Mouse (Mus musculus) hindbrain, embryonic 12.5 days (tissue): ENCODE measurements at regions not wholly inside any gene's neighbourhood (a gene's known extent, or its start where the extent isn't known, plus 50 kb on each side); places are given as distances from the start of the nearest gene placed in this dataset.
A peak's percentile ranks its signal among the peaks of the same experiment; 100 is the strongest.

Experiments used
- ATAC-seq: fragments of 200-750 bp; cut with Nextera tagmentation; 2 replicates; pipeline ENCODE4 v1.8.0; 2017; ENCODE audit warnings: moderate TSS enrichment; ENCODE audit not compliant: low FRiP score
- H3K27ac ChIP-seq: fragments of 300-500 bp; sonication (generic); 2 replicates; pipeline ENCODE4 v1.5.1; 2016; ENCODE audit warnings: mild to moderate bottlenecking
- H3K27me3 ChIP-seq: fragments of 300-500 bp; sonication (generic); 2 replicates; pipeline ENCODE4 v1.6.1; 2016; ENCODE audit warnings: mild to moderate bottlenecking
- H3K36me3 ChIP-seq: fragments of 300-500 bp; sonication (generic); 2 replicates; pipeline ENCODE4 v1.6.1; 2016; ENCODE audit warnings: mild to moderate bottlenecking
- H3K4me1 ChIP-seq: fragments of 300-500 bp; sonication (generic); 2 replicates; pipeline ENCODE4 v1.6.1; 2016
- H3K4me2 ChIP-seq: fragments of 300-500 bp; sonication (generic); replicated peaks from 2 replicates; pipeline ENCODE4 v1.6.1; 2016; ENCODE audit warnings: mild to moderate bottlenecking
- H3K4me3 ChIP-seq: fragments of 300-500 bp; sonication (generic); 2 replicates; pipeline ENCODE4 v1.5.1; 2016; ENCODE audit warnings: mild to moderate bottlenecking
- H3K9ac ChIP-seq: fragments of 300-500 bp; sonication (generic); 2 replicates; pipeline ENCODE4 v1.6.1; 2016; ENCODE audit warnings: mild to moderate bottlenecking, moderate library complexity
- H3K9me3 ChIP-seq: fragments of 300-500 bp; sonication (generic); replicated peaks from 2 replicates; pipeline ENCODE4 v1.6.1; 2016; ENCODE audit warnings: mild to moderate bottlenecking
- WGBS: fragments of 180-500 bp; shearing (Covaris S2); methylation state at CpG from one replicate; pipeline ENCODE4 v1.1.7; 2016; 5-methylcytosine and 5-hydroxymethylcytosine counted together

DNA sequence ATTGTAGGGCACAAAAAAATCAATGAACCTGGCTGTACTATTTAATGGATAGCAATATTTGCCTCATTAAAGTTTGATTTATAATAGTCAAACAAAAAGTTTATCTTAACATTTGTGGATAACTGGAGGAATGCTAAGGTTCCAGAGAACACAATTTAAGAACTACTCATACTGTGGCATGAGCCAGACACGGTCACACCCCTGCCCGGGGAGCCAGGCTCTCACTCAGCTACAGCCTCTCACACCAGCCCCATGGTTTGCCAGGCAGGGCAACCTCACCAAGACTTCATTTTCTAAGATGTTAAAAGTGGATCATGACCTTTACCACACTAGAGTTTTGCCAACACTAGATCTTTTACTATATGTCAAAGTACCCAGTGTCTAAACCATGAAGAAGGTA is 319.7 kb upstream of the Nr5a2 start:
- H3K36me3 ChIP-seq = no peaks in the 10 kb centered on the region
- WGBS = 94% methylated on average over 2 of the region's 2 CpGs

DNA sequence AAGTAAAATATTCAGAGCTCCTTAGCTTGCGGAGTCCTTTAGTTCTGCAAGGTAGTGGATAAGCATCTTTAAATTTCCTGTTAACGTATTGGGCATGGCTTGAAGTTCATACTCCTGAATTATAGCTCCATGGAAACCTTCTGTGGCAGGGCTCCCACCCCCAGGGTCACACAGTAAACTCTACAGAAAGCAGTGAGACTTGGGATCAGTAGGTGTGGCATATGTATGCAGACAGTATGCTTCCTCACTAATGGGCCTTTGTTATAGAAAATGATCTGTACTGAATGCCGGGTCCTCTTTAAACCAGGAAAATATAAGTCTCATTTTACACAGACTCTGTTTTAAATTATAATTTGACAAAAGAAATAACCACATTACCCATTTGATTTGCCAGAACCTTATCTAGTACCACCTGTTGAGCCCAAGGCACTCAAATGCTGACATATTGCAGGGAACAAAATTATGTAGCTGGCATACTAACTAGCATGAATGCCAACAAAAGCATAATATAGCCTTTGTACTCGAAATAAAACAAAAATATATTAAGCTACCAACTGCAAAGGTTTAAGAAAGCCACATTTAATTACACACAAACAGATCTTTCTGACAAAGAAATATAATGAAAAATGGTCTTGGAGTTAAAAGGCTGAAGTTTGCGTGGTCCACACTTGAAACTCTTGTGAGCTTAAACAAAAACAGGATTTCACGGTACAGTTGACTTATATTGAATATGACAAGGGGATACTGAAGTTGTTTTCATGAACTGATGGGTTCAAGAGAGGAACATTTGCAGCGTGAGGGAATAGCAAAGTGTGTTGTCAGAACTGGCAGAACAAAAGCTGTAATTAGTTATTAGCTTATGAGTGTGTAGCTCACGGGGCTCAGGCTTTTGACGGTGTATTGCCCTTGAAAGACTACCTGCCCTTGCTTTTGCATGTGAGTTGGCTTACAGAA is 310.7 kb upstream of the Nr5a2 start:
- no peak for ATAC-seq
- Histone ChIP-seq H3K36me3 (no peaks in the 10 kb centered on the region), H3K27me3 (no peaks in the 10 kb centered on the region), H3K27ac (no peak overlapping the region), H3K9me3 (no peaks in the 10 kb centered on the region), H3K4me3 (no peak overlapping the region), H3K4me1 (no peaks in the 10 kb centered on the region), H3K9ac (no peak overlapping the region), H3K4me2 (no peak overlapping the region)
- WGBS = 51% methylated on average over 9 of the region's 9 CpGs

More for the DNA sequence above, 319.7 kb upstream of the Nr5a2 start:
- Histone ChIP-seq H3K27ac (no peak overlapping the region), H3K4me3 (no peak overlapping the region), H3K4me2 (no peak overlapping the region), H3K4me1 (no peaks in the 10 kb centered on the region), H3K27me3 (no peaks in the 10 kb centered on the region), H3K9me3 (no peaks in the 10 kb centered on the region), H3K9ac (no peak overlapping the region)
- no peak for ATAC-seq

DNA sequence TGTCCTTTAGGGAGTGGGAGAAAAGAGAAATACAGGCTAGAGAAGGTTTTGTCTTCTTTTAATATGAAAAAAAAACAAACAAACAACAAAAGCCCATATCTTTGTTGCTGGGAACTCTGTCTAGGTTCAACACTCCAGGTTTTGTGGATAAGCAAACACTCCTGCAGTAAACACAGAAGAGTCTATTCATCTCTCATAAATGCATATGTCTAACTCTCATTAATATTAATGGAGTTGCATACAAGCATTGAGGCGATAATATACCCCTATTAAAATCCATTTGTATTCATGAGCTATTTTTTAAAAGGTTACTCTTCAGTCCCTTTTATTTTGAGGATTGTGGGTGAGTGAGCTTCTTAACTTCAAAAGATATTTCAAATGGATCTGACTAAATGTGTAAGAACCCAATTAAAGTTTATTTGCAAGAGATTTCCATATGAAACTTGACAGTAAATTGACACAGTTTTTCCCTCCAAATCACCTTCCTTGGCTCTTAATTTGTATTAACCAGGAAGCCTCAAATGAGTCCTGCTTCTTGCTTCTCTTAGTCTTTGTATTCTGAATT is 302.6 kb upstream of the Nr5a2 start:
- peaks cover 21% of the 10 kb centered on the region for H3K4me1 ChIP-seq
- no peak for ATAC-seq
- H3K9ac ChIP-seq = no peak overlapping the region
- no peaks in the 10 kb centered on the region for H3K9me3 ChIP-seq
- H3K27me3 ChIP-seq = no peaks in the 10 kb centered on the region
- H3K36me3 ChIP-seq = no peaks in the 10 kb centered on the region
- 47% methylated on average over 1 of the region's 1 CpGs for WGBS
- peak overlapping the region; percentile 64 for H3K27ac ChIP-seq
- no peak overlapping the region for H3K4me3 ChIP-seq
- H3K4me2 ChIP-seq = peak overlapping the region; percentile 24; the same call in 1 of the 2 replicates

DNA sequence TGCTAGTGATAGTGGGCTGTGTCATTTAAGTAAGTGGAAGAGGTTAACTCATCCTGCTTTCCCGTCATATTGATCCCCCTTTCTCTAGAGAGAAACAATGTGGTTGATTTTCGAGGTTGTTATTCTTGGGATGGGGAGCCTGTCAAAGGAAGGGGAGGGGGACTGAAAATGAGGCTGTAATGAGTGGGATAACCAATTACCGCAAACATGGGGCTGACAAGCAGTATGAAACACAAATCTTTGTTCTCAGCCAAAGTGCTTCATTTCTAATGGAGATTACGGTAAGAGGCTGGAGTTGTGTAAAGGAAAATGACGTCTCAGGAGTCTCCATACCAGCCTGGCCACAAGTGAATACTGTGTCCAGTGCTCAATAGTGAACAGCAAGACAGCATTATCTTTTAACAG is 301.9 kb upstream of the Nr5a2 start:
- Histone ChIP-seq H3K4me2 (peak overlapping the region; percentile 24), H3K9me3 (no peaks in the 10 kb centered on the region), H3K36me3 (no peaks in the 10 kb centered on the region), H3K9ac (no peak overlapping the region), H3K4me1 (peaks cover 21% of the 10 kb centered on the region), H3K4me3 (no peak overlapping the region), H3K27me3 (no peaks in the 10 kb centered on the region), H3K27ac (peak overlapping the region; percentile 64)
- 34% methylated on average over 5 of the region's 5 CpGs for whole genome bisulfite sequencing
- peak; percentile 77 for ATAC-seq

DNA sequence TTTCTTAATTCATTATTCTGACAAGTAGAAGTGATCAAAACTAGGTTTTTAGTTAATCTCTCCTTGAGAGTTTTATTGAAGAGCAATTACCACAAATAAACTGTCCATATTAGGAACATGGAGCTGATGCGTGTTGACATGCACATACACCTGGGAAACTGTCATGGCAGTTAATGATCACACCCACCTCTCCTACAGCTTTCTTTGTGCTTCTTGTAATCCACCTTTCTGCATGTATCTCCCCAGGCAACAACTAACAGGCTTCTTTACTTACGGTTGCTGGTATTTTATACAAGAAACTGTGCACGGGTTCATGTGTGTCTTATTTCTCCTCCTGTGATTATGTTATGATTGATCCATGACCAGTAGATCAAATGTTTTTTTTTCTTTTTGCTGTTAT is 296.0 kb upstream of the Nr5a2 start:
- Histone ChIP-seq H3K4me3 (no peak overlapping the region), H3K9me3 (0 out of 2 replicates have a peak, but pooled peaks cover 4% of the 10 kb centered on the region), H3K27me3 (no peaks in the 10 kb centered on the region), H3K36me3 (no peaks in the 10 kb centered on the region), H3K9ac (no peak overlapping the region), H3K4me2 (no peak overlapping the region), H3K4me1 (peaks cover 5% of the 10 kb centered on the region; the same call in 1 of the 2 replicates), H3K27ac (no peak overlapping the region)
- ATAC-seq = no peak
- 92% methylated on average over 3 of the region's 3 CpGs for WGBS

DNA sequence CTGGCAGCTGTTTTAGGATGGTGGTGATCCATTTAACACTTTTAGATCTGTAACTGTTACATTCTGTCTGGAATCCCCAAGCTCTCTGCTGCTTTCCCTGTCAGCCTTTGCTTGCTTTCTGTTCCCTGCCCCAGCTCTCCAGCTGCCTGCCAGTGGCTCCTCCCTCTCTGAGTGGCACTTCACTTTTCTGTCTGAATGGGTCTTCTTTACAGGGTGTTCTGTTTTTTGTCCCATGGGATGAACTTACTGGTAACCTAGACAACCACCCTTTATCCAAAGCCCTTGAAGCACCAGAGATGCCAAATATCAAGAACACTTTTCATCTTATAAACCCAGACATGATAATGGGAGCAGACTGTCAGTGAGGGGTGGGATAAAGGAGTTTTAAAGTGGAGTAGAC is 294.8 kb upstream of the Nr5a2 start:
- no peak overlapping the region for H3K9ac ChIP-seq
- no peak overlapping the region for H3K4me3 ChIP-seq
- H3K27me3 ChIP-seq = no peaks in the 10 kb centered on the region
- ATAC-seq = peak; percentile 66
- peaks cover 2% of the 10 kb centered on the region; the same call in 1 of the 2 replicates for H3K4me1 ChIP-seq
- no peak overlapping the region for H3K4me2 ChIP-seq
- H3K36me3 ChIP-seq = no peaks in the 10 kb centered on the region
- 0 out of 2 replicates have a peak, but pooled peaks cover 4% of the 10 kb centered on the region for H3K9me3 ChIP-seq
- no peak overlapping the region for H3K27ac ChIP-seq

DNA sequence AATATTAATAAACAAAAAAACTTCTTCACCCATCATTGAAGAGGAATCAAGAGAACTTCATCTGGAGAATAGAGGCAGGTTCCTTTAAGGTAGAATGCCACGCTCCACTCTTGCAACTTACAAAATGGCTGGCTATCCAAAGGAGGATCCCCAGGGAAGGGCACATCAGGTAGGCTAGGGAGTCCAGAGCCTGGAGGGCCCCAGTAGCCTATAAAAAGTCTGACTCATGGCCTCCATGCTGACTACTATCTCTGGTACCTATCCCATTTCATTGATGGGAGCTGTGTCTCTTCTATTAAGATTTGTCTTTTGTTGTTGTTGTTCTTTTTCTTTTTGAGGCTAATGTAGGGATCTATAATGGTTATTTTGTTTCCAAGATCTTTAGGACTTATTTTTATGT is 294.4 kb upstream of the Nr5a2 start:
- ATAC-seq = no peak
- Histone ChIP-seq H3K4me3 (no peak overlapping the region), H3K27me3 (no peaks in the 10 kb centered on the region), H3K4me2 (no peak overlapping the region), H3K9me3 (0 out of 2 replicates have a peak, but pooled peaks cover 4% of the 10 kb centered on the region), H3K9ac (no peak overlapping the region), H3K36me3 (no peaks in the 10 kb centered on the region), H3K27ac (no peak overlapping the region), H3K4me1 (no peaks in the 10 kb centered on the region)
- 91% methylated on average over 1 of the region's 1 CpGs for WGBS

DNA sequence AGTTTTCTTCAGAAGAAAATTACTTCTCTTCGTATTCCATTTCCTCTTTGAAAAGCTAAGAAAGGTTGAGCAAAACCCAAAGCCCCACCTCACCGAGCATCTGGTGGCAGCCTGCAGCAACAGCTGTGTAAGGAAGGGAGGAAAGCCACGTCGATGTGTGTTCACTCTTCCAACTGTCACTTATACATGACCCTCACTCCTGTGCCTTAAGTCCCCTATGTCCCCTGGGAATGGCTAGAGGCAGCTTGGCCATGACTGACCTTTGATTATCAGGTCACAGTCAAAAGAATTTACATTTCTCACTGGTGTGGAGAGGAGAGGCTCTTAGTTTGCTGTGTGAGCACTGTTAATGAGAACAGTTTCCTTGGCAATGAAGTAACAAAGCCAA is 266.8 kb upstream of the Nr5a2 start:
- H3K27me3 ChIP-seq = peaks cover 6% of the 10 kb centered on the region; the same call in 1 of the 2 replicates
- H3K9ac ChIP-seq = no peak overlapping the region
- H3K4me3 ChIP-seq = no peak overlapping the region
- H3K4me2 ChIP-seq = no peak overlapping the region
- no peaks in the 10 kb centered on the region for H3K36me3 ChIP-seq
- no peaks in the 10 kb centered on the region for H3K4me1 ChIP-seq
- WGBS = 81% methylated on average over 4 of the region's 4 CpGs
- H3K9me3 ChIP-seq = 0 out of 2 replicates have a peak, but pooled peaks cover 4% of the 10 kb centered on the region
- no peak overlapping the region for H3K27ac ChIP-seq
- no peak for ATAC-seq

DNA sequence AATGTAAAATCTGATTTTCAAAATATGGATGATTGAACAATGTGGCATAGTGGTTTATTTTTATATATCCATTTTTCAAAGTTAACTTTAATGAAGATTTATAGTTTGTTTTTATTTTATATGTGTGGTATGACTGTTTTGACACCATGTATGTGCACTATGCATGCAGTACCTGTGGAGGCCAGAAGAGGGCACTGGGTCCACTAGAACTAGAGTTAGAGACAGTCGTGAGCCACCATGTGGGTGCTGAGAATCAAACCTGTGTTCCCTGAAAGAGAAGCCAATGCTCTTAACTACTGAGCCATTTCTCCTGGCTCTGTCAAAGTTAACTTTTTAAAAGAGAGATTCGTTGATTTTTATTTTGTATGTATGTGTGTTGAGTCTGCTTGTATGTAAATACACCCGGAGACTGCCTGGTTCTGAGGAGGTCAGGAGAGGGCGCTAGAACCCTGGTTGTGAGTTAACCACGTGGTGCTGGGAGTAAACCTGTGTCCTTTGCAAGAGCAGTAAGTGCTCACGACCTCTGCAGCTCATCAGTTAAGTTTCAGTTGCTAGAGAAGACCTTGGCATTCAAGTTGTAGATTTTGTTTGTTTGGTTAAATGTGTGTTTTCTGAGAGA is 266.3 kb upstream of the Nr5a2 start:
- Histone ChIP-seq H3K27me3 (peaks cover 6% of the 10 kb centered on the region; the same call in 1 of the 2 replicates), H3K9me3 (0 out of 2 replicates have a peak, but pooled peaks cover 4% of the 10 kb centered on the region), H3K9ac (no peak overlapping the region), H3K4me1 (0 out of 2 replicates have a peak, but pooled peaks cover 2% of the 10 kb centered on the region), H3K4me2 (no peak overlapping the region), H3K27ac (no peak overlapping the region), H3K36me3 (no peaks in the 10 kb centered on the region), H3K4me3 (no peak overlapping the region)
- 83% methylated on average over 6 of the region's 6 CpGs for WGBS
- no peak for ATAC-seq

DNA sequence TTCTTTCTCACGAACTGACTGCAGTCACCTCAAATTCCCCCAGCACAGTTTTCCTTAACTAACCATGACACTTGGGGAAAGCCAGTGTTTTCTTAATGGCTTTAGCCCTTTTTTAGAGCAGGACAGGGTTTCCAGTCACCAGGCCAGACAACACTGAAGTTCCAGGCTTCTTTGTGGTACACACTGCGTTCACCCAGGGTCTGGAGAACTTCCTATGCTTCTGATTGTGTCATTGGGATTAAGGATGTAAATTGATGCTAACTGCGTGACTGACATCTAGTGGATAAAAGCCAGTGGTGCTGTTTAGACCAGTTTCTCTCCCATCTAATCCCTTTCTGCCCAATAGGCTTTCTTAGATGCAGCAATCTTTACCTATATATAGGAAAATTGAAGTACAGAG is 265.2 kb upstream of the Nr5a2 start:
- 38% methylated on average over 3 of the region's 3 CpGs for WGBS

DNA sequence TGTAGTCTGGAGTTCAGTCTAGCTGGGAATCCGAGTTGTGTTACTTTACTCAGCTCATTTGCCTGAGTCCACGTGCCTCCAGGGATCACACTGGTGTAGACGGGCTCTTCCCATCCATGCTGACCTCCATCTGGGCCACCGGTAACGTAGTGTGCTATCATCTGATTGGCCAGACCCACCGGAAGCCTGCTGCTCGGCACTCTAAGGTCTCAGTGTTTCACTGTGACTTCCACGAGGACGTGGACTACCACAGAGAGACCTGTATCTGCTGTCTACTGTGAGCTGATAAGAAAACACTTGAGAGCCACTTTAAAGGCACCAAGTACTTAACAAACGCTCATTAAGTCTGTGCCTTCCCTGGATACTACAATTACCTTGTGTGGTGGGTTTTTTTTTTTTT is 262.8 kb upstream of the Nr5a2 start:
- H3K4me3 ChIP-seq = no peak overlapping the region
- H3K27me3 ChIP-seq = peaks cover 6% of the 10 kb centered on the region; the same call in 1 of the 2 replicates
- H3K36me3 ChIP-seq = no peaks in the 10 kb centered on the region
- no peak for ATAC-seq
- no peak overlapping the region for H3K9ac ChIP-seq
- no peaks in the 10 kb centered on the region for H3K9me3 ChIP-seq
- peaks cover 8% of the 10 kb centered on the region; the same call in 1 of the 2 replicates for H3K4me1 ChIP-seq
- H3K4me2 ChIP-seq = no peak overlapping the region
- WGBS = 61% methylated on average over 10 of the region's 10 CpGs
- H3K27ac ChIP-seq = no peak overlapping the region

More for the DNA sequence above, 265.2 kb upstream of the Nr5a2 start:
- no peaks in the 10 kb centered on the region for H3K9me3 ChIP-seq
- ATAC-seq = no peak
- no peak overlapping the region for H3K27ac ChIP-seq
- peaks cover 6% of the 10 kb centered on the region; the same call in 1 of the 2 replicates for H3K27me3 ChIP-seq
- H3K4me1 ChIP-seq = peaks cover 8% of the 10 kb centered on the region; the same call in 1 of the 2 replicates
- H3K9ac ChIP-seq = no peak overlapping the region
- H3K4me3 ChIP-seq = no peak overlapping the region
- H3K36me3 ChIP-seq = no peaks in the 10 kb centered on the region
- no peak overlapping the region for H3K4me2 ChIP-seq
